Mouse (Mus musculus) ES-Bruce4 (cell line): ENCODE results near the gene Slit3. TPM values are rescaled to one million over a fixed set of nuclear protein-coding genes. Genes with fewer than 3 reads are reported as not detected.

Experiments
- H3K27ac ChIP-seq: 2 replicates; pipeline ENCODE4 v1.5.1; 2012; ENCODE audit warnings: low read length, inconsistent platforms; ENCODE audit not compliant: insufficient read depth
- H3K27me3 ChIP-seq: 2 replicates; pipeline ENCODE4 v1.6.1; 2012; ENCODE audit warnings: mild to moderate bottlenecking, low read length, inconsistent platforms; ENCODE audit not compliant: control insufficient read depth, poor library complexity, insufficient read depth, severe bottlenecking
- H3K36me3 ChIP-seq: 2 replicates; pipeline ENCODE4 v1.6.1; 2012; ENCODE audit warnings: inconsistent platforms, mild to moderate bottlenecking, low read length, moderate library complexity; ENCODE audit not compliant: control insufficient read depth, poor library complexity, insufficient read depth, severe bottlenecking
- H3K4me1 ChIP-seq: one replicate; pipeline ENCODE4 v1.8.1; 2011; ENCODE audit warnings: low read length; ENCODE audit not compliant: control insufficient read depth, insufficient read depth
- H3K4me3 ChIP-seq: 2 replicates; pipeline ENCODE4 v1.5.1; 2011; ENCODE audit warnings: low read depth, mild to moderate bottlenecking, low read length
- H3K9ac ChIP-seq: 2 replicates; pipeline ENCODE4 v1.6.1; 2012; ENCODE audit warnings: low read depth, mild to moderate bottlenecking, inconsistent platforms; ENCODE audit not compliant: poor library complexity, severe bottlenecking
- H3K9me3 ChIP-seq: replicated peaks from 2 replicates; pipeline ENCODE4 v1.6.1; 2012; ENCODE audit warnings: mild to moderate bottlenecking, low read length, inconsistent platforms; ENCODE audit not compliant: control insufficient read depth, poor library complexity, insufficient read depth, severe bottlenecking
- CTCF ChIP-seq: IDR thresholded peaks from one replicate; pipeline ENCODE4 v1.8.1; 2011; ENCODE audit warnings: low read depth, low read length
- EP300 ChIP-seq: IDR thresholded peaks from 2 replicates; pipeline ENCODE4 v1.6.1; 2011; ENCODE audit warnings: low read depth, low read length; ENCODE audit not compliant: insufficient read depth
- POLR2A ChIP-seq: IDR thresholded peaks from one replicate; pipeline ENCODE4 v1.8.1; 2011; ENCODE audit warnings: low read length; ENCODE audit not compliant: insufficient read depth
- polyA plus RNA-seq: library from polyadenylated mRNA; stranded (reverse); fragments of >200 nt; gene quantifications from 2 replicates; pipeline ENCODE4 v1.2.4, GENCODE M21; 2011; ENCODE audit warnings: low read depth; ENCODE audit not compliant: missing spikeins, insufficient read depth, insufficient read length

Gene Slit3
- polyA plus RNA-seq, 1 experiment: 2.8 TPM

DNA sequence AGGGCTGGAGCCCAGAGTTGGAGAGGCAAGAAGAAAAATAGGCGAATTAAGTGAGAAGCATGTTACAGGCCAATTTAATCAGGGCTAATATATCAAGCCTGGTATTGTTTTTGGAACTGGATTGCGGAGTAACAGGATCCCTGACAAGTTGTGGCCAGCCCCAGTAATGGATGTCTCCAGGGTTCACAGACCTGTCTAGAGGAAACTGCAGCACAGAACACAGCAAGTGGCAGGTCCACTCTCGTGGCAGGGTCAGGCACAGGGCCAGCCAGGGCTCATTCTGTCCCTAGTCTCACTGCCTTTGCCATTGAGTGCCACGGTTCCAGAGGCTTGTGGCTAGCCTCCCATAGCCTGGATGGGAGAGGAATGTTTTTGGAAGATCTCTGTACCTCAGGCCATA lies 187.0 kb downstream of the Slit3 start:
- no peaks in the 10 kb centered on the region for H3K27me3 ChIP-seq
- H3K27ac ChIP-seq: no peak overlapping the region
- H3K4me3 ChIP-seq: no peak overlapping the region
- H3K36me3 ChIP-seq: no peaks in the 10 kb centered on the region
- no peaks in the 10 kb centered on the region for H3K4me1 ChIP-seq
- no peak for TF ChIP-seq POLR2A
- no peak for TF ChIP-seq EP300
- no peak for TF ChIP-seq CTCF
- no peaks in the 10 kb centered on the region for H3K9me3 ChIP-seq
- no peak overlapping the region for H3K9ac ChIP-seq

DNA sequence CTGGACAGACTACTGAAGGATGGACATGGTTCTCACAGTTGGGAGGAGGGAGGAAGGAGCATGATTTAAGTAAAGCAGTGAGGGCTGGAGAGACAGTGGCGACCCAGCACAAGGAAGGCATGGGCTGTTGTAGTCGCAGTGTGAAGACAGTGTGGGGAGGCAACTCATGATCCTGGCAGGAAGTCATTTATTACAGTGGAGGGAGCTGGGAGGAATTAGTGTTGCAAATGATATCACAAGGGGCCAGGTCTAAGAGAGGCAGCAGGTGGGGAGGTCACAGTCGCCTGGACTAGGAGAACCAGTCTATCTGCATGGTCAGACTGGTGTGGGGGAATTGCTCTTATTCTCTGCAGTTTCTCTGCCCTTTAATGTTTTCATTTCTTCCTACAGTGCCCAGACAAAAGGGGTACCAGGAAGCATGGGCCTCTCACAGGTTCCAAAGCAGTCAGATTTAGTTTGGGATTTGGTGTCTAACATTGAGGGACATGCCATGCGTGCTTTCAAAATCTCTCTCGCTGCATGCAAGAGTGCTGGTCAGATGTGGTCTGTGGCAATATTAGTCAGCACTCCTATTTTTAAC lies 194.5 kb downstream of the Slit3 start:
- TF ChIP-seq EP300 (no peak), POLR2A (no peak), CTCF (no peak)
- no peak overlapping the region for H3K27ac ChIP-seq
- H3K27me3 ChIP-seq: no peaks in the 10 kb centered on the region
- H3K9ac ChIP-seq: no peak overlapping the region
- no peaks in the 10 kb centered on the region for H3K4me1 ChIP-seq
- H3K9me3 ChIP-seq: no peaks in the 10 kb centered on the region
- H3K36me3 ChIP-seq: no peaks in the 10 kb centered on the region
- H3K4me3 ChIP-seq: no peak overlapping the region

DNA sequence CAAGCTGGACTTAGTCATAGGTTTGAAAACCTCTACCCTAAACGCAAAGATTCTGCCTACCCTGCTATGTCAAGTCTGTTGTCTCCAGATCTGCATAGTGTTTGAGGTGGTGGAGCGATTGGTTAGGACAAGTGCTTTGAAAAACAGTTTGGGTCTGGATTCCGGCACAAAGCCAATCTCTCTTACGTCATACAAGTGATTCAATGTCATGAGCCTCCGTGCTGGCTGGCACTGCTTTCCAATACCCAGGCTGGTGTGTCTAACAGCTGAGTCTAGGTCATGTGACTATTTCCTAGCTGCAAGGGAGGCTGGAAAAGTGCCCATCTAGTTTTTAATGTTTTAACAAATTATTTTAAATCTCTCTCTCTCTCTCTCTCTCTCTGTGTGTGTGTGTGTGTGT lies 196.2 kb downstream of the Slit3 start:
- Histone ChIP-seq H3K4me1 (no peaks in the 10 kb centered on the region), H3K27me3 (no peaks in the 10 kb centered on the region), H3K27ac (no peak overlapping the region), H3K4me3 (no peak overlapping the region), H3K9me3 (no peaks in the 10 kb centered on the region), H3K9ac (no peak overlapping the region), H3K36me3 (no peaks in the 10 kb centered on the region)
- TF ChIP-seq CTCF (no peak), POLR2A (no peak), EP300 (no peak)

DNA sequence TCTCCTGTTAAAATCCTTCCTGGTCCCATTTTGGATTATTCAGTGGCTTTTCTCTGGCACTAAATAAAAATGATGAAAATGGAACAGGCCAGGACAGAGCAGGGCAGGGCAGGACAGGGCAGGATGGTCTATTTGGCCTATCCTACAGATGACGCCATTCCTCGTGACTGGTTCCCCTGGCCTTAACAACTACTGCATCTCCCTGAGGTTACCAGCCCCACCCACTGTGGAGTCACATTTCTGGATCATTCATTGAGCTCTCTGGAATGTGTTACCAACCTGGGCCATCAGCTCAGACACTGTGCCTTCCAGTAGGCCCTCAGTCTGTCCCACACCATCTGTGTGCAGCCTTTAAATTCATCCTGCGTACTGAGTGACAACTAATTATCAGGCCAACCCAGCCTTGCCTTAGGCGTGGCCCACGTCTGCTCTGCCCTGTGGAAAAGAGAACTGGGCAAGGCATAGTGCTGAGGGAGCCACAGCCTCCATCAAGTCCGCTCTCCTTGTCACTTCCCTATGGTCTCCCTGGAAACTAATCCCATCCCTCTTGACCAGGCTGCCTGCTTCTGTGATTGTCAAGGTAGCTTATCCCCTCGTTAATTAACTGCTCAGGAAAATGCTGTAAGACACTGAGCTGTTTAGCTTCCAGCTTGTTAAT lies 196.9 kb downstream of the Slit3 start:
- no peak overlapping the region for H3K4me3 ChIP-seq
- no peaks in the 10 kb centered on the region for H3K4me1 ChIP-seq
- TF ChIP-seq EP300 (no peak), POLR2A (no peak), CTCF (no peak)
- no peaks in the 10 kb centered on the region for H3K27me3 ChIP-seq
- H3K27ac ChIP-seq: no peak overlapping the region
- no peaks in the 10 kb centered on the region for H3K36me3 ChIP-seq
- no peak overlapping the region for H3K9ac ChIP-seq
- no peaks in the 10 kb centered on the region for H3K9me3 ChIP-seq

DNA sequence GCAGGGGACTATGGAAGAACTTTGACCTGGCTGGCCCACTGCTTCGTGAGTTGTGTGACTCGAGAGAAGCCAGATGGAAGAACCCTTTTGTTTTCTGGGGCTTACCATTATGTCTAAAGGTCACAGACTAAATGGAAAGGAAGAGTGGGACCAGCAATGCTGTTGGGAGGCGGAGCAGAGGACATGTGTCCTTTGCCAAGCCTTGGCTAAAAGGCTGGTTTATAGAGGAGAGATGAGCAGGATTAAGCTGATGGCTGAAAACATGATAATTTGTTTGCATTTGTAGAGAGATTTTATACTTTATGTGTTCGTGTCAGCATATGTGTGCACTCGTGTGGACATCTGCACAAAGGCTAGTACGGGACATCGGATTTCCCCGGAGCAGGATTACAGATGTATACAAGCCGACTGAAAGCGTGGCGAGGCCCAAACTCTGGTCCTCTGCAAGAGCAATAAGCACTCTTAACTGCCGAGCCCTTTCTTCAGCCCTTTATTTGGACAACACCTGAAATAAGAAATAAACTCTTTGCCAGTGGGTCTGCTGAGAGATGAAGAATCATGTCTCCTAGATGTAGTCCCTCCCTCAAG lies 197.5 kb downstream of the Slit3 start:
- H3K9ac ChIP-seq: no peak overlapping the region
- no peak overlapping the region for H3K27ac ChIP-seq
- no peak overlapping the region for H3K4me3 ChIP-seq
- H3K4me1 ChIP-seq: no peaks in the 10 kb centered on the region
- no peaks in the 10 kb centered on the region for H3K27me3 ChIP-seq
- no peak for TF ChIP-seq CTCF
- TF ChIP-seq POLR2A: no peak
- no peaks in the 10 kb centered on the region for H3K9me3 ChIP-seq
- no peaks in the 10 kb centered on the region for H3K36me3 ChIP-seq

DNA sequence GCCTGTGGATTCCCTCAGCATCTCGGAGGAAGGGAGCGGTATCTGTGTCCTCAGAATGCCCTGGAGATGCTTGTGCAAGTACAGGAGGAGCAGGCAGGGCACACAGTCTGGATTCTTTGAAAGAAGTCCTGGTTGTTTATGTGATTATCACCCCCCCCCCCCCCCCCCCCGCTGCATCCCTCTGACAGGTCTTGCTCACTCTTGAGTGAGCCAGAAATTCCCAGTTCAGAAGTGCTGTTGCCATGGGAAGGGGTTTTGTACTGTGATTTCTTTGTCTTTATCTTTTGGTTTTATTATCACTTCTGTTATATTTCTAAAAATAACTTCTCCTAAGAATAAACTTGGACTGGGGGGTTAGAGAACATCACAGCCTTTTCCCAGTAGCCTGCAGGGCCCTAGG lies 199.5 kb downstream of the Slit3 start:
- no peaks in the 10 kb centered on the region for H3K4me1 ChIP-seq

More for the DNA sequence above, 199.5 kb downstream of the Slit3 start:
- TF ChIP-seq CTCF: no peak
- TF ChIP-seq EP300: no peak
- no peak for TF ChIP-seq POLR2A
- Histone ChIP-seq H3K9me3 (no peaks in the 10 kb centered on the region), H3K27ac (no peak overlapping the region), H3K36me3 (no peaks in the 10 kb centered on the region), H3K4me3 (no peak overlapping the region), H3K27me3 (no peaks in the 10 kb centered on the region), H3K9ac (no peak overlapping the region)
